Mouse (Mus musculus): Measurements from ENCODE around the gene Zzef1. TPM values are rescaled to one million over a fixed set of nuclear protein-coding genes. Genes with fewer than 3 reads are reported as not detected.

The Zzef1 gene
- total RNA-seq, 4 experiments from 2014 or later = 10.8 to 13.0 (median 11.8) TPM

DNA sequence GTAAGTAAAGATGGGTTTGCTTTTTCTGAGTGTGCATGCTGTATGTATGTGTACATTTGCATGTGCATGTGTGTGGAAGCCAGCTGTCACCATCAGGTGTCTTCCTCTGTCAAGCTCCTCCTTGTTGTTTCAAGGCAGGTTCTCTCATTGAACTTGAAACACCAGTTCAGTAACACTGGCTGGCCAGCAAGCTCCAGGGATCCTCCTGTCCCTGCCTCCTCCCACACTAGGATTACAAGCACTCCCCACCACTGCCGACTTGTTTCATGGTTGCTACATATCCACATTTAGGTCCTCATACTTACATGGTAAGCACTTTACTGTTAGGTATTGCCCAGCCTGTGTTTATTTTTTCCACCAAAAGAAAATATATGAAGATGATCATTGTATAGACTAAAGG lies 96.6 kb downstream of the Zzef1 start:
- DNase-seq (ENCODE audit: low spot score in 2 of 2) = no peak

DNA sequence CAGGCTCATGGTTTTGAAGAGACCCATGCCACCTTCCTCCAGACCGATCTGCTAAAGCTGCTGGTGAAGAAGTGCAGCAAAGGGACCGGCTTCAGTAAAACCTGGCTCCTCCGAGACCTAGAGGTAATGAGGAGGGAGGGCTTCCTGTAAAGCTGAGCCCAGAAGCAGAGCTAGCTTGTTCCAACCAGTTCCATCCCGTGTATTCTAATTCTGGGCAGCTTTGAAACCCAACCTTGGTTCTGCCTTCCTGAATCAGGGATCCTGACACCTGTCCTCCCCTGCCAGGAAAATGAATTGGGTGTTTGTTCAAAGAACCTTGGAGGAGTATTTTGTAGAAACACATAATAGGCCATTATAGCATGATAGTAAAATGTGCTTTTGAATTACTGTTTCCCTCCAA lies 112.4 kb downstream of the Zzef1 start:
- no peak for DNase-seq (ENCODE audit: low spot score in 2 of 2)

DNA sequence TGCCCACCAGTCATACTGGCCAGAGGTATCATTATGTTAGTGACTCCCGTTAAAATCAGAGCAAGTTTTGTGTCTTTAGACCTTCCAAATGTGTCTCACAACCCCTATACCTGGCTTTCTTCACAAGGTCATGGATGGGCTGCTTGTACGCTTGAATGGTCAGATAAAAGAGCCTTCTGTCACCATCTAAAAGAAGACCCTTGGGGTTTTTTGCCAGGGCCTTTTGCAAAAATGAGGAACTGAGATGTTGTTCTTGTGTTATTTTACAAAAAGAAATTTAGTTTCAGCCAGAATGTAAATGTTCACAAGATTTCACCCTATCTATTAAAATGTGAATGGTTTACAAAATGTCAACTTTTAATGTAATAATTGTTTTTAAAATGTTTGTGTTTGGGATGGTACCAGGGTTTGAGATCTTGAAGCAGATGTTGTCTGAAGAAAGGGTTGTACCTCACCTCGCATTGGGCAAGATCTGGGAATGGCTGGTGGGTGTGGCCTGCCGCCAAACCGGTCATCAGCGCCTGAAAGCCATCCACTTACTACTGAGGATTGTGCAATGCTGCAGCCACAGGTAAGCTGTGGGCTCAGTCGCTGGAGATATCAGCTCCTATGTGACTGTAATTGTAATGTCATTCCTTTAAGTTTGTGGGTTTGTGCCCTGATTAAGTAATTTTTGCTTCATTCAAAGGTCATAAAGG lies 121.4 kb downstream of the Zzef1 start:
- no peak for DNase-seq (ENCODE audit: low spot score in 2 of 2)

DNA sequence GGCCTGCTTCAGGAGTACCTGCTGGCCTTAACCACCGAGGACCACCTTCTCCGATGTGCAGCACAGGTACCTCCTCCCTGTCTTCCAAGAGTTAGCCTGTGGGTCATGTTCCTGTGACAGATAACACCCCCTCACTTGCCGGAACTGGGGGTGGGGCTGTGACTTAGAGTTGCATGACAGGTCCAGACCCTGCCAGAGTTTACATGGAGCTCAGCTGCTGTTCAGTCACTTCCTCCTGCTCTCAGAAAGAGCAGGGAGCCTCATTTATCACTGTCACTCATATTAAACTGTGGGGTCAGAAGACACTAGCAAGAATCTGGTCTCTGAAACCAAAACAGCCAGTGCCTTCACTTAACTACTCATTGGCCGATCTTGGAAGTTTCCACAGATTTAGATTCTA lies 127.1 kb downstream of the Zzef1 start:
- DNase-seq (ENCODE audit: low spot score in 2 of 2) = no peak

DNA sequence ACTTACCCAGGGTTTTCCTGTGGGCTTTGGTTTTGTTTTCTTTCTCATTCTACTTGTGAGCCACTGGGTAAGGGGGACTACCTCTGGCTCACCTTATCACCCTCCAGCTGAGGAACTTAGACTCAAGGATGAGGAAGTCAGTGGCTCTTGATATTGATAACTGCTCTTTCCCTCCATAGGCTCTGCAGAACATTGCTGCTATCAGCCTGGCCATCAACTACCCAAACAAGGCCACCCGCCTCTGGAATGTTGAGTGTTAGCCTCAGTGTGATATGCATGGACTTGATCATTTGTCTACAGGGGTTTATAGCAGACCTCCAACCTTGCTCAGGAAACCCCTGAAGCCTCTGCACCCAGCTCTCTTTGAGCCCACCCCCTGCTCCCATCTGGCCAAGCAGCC lies 128.4 kb downstream of the Zzef1 start:
- no peak for DNase-seq (ENCODE audit: low spot score in 2 of 2)

DNA sequence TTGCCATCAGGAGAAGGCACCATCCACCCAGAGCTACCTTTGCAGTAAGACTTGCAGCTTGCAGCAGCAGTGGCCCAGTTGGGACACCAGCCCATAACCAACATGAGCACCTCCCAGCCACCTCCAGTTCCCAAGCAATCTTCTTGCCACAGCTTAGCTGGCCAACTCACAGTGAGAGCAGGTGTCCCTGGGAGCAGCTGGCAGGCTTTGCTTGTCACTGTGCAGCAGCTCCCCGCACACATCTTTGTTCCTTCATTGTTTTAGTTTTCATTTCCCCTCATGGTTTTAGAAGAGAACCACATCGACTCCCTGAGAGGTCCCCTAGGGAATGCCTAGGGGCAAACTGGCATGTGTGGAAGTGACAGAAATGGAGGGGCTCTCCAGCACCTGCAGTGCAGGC lies 129.0 kb downstream of the Zzef1 start:
- no peak for DNase-seq (ENCODE audit: low spot score in 2 of 2)

DNA sequence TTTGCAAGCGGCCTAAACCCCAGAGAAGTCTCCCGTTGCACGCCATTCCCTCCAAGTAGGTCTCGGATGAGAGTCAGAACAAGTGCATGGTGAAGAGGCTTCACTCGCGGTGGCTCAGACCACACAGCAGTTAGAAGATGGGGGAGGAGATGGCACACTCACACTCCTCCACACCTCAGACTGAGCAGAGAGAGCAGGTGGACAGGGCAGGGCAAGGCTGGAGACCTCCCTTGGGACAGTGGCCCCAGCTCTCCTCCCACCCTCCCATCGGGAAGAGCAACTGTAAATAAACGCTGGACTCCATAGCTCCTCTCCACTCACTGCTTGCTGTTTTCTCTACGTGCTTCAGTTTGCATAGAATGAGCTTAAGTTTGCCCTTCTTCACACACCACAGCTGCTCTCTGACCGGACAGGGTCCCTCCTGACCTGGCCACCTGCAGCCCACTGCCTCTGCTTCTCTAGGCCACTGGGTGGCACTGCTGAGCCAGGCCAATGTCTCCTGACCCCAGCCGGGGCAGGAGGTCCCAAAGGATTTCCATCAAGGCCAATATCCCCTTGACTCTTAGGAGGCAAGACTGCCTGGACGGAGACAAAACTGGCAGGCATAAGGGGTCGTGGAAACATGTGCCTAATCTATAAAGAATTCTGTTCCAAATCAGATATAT lies 130.3 kb downstream of the Zzef1 start:
- DNase-seq (ENCODE audit: low spot score in 2 of 2) = peak in 1 of 2 experiments; percentile 35

DNA sequence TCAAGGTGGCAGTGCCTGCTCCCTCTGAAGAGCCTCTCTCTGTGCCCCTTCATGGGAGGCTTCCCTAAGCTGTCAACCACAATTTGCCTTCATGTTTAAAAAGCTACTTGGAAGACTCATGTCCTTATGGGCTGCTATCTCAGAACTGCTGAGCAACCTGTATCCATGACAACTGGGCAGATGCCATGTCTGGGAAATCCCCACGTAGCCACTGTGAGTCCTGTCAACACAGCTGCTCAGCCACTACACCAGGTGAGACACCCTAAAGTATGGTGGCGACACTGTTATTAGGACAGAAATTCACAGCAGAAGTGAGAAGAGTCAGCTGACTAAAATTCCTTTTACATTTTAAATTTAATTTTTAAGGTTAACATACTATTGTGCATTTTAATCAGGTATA lies 132.5 kb downstream of the Zzef1 start:
- no peak for DNase-seq (ENCODE audit: low spot score in 2 of 2)

DNA sequence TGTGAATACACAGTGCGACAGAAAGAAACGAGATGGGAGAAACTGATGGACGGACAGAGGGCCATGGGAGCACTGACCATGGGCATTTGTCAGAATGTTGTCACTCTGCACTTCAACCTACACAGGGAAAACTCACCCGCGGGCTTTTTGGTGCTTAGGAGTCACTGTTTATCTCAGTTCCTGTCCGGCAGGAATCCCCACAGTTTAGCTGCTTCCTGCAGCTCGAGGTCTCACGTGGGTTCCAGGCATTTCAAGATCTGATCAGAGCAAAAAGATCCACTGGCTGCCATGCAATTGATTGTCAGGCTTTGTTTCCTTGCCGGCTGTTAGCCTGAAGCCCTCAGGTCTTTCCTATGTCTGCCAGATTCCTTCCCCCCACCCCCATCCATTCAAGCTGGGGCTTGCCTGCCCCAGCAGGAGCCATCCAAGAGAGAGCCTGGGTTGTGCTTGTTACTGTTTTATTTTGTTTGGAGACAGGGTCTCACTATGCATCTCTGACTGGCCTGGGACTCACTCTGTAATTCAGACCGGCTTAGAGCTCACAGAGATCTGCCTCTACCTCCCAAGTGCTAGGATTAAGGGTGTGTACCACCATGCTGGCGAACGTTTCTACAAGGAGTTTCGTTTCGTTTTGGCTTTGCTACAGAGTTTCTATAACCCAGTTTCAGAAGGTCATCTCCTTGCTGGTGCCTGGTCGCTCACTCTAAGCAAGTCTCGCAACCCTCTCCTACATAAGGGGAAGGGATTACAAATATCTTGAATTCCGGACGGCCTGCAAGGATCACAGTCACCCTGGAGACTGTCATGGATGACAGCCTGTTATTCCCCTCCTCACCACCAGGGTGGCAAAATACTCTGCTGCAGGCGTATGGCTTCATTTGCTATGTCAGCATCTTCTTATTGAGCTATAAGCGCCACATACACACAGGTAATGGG lies 144.4 kb downstream of the Zzef1 start:
- no peak for DNase-seq (ENCODE audit: low spot score in 2 of 2)

DNA sequence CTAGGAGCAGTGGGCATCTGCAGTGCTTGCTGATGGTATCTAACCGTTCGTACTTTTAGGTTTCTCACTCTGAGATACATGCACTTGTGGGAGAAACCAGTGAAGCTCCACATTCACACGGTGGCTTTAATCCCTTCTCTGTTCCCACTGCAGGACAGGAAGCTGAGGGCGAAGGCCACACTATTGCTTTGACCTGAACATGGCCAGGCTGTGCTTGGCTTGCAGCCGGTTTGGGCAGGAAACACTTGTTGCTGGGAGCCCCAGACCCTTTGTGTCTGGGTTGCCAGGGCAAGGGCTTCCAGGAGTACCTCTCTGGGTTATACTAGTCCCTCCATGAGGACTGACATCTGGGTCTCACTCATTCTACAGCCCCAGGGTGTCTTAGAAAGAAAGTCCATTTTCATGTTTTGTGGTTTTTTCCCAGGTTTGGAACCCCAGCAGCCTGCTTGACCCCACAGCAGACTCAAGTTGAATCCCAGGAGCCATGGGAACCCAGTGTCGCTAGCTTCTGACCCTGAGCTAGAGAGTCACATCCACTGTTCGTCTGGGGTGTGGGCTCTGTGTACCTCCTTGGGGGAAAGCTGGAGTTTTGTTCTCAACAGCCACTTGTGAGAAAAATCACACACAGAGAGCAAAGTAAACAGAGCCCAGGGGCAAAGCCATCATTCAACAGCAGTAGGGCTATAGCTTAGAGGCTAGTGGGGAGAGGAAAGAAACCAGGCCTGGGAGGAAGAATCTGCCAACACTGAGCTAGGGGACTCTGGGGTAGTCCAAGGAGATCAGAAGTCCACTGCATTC lies 149.2 kb downstream of the Zzef1 start:
- no peak for DNase-seq (ENCODE audit: low spot score in 2 of 2)

DNA sequence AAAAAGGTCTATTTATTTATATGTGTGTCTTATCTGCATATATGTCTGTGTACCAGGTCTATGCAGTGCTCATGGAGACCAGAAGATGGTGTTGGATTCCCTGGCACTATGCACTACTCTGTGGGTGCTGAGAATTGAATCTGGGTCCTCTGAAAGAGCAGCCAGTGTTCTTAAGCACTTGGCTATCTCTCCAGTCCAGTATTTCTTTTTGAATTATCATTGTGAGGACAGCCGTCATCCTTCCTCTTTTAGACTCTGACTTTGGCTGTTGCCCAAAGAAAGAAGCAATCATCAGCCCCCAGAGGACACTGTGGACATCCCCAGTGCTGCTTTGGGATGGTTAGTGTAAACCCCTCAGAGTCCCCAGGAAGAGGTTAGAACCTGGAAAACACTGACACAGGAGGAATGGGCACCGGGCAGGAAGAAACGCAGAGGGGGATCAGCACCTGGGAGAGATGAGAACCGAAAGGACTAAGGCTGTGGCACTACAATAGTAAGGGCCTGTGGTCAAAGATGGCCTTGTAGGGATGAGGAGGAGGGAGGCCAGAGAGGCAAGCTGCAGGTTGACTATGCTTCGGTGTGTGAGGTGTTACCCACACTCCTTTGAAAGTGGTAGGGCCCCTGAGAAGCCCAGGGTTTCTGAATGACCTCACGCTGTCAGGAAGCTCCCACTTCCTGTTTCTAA lies 150.0 kb downstream of the Zzef1 start:
- DNase-seq (ENCODE audit: low spot score in 2 of 2) = no peak

DNA sequence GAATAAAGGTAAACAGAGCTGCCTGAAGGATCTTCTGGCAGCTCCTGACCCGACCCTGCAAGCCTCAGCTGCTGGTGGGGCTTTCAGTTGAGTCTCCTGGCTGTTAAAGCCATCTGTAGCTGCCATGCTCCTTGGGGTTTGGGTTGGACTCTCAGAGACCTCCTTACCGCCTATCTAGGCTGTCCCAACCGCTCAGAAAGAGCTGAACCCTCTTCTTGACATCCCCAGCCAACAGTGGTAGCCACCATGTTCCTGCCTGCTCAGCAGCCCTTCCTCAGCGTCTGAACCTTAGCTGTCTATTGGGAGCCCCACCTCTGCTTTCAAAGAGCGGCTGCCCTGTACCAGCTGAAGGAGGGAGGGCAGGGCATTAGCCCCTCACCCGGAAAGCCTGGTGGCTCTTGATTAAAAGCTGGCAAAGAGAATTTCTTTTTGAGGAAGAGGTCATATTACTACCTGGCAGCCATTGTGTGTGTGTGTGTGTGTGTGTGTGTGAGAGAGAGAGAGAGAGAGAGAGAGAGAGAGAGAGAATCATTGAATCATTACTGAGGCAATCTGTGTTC lies 150.6 kb downstream of the Zzef1 start:
- DNase-seq (ENCODE audit: low spot score in 2 of 2) = no peak

DNA sequence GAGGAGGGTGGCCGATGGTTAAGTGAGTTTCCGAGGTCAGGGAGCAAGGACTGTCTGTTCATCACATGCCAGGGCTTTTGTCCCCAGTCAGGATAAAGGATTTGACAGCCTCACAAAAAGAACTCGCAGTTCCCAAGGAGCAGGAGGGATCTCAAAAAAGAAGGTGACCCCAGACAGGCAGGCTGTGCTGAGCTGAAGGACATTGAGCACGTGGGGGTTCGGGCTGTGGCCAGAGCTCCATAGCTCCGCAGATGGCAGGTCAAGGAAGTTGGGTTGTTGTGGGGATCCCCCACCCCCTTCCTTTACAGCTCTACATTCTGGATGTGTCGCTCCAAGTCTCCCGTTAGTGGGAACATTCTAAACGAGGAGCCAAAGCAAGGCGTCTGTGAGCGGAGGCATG lies 151.8 kb downstream of the Zzef1 start:
- no peak for DNase-seq (ENCODE audit: low spot score in 2 of 2)

DNA sequence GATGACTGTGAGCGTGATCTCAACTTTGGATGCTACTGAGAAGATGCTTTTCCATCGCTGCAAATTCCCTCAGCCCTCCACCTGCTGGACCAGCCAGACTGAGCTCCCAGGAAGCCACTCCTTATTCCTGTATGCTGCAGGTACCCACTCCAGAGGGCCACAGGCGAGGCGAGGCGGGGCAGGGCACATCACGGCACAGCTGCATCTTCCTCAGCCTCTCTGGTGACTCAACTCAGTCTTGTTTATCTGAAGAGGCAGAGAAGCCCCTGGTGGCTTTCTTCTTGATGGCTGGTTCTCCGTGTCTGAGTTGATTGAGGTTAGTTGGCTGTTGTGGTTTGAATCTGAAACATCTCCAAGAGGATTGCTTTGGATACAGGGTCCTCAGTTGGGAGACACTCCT lies 152.2 kb downstream of the Zzef1 start:
- DNase-seq (ENCODE audit: low spot score in 2 of 2) = no peak

DNA sequence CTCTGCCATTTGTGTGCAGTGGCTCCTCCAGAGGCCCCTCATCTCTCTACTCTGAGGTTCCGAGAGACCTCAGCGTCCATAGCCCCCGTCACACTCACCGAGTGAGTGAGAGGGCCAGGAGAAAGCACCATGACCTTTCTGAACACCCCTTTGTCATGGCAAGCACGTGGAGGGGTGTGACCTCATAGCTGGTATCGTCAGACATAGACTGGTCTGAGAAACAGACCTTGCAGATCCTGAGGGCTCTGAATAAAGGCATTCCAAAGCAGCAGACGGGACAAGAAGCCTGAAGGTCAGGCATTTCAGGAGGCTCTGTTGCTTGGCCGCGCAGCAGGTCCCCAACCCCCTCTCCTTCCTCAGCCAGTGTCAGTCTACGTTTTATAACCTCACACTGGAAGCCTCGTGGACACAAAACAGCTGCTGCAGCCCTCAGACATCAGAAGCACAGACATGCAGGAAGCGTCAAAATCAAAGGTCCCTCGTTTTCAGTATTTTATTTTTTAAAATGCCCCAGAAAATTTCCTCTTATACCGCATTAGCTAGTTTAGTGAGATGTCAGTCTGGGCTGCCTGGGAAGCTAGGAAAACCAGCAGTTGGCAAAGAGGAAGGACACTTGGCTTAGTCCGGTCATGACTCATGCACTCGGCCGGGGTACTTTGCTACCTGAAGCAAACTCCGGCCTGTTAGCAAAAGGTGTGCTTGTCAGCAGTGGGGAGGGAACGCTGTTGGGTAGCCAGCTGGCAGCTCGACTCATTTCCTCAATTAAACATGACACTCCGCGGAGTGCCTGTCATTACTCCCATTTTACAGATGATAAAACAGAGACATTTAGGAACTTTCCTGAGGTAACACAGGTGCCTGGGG lies 155.3 kb downstream of the Zzef1 start:
- no peak for DNase-seq (ENCODE audit: low spot score in 2 of 2)

DNA sequence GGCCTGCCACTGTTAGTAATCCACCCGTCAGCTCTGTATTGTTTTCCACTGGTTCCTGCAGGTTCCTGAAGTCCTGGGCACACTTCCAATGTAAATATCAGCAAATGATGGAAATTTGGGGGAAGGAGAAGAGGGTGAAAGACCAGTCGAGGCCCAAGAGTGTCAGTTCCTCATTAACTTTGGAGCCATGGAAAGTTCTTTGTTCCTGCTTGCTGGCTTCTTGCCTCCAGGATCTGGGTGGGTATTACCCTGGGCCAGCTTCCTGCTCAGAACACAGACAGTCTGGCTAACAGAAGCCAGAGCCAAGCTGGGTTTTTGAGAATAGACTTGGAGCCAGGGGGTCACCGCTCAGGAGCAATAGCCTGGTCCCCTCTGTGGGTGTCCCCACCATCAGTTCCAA lies 156.2 kb downstream of the Zzef1 start:
- DNase-seq (ENCODE audit: low spot score in 2 of 2) = no peak

DNA sequence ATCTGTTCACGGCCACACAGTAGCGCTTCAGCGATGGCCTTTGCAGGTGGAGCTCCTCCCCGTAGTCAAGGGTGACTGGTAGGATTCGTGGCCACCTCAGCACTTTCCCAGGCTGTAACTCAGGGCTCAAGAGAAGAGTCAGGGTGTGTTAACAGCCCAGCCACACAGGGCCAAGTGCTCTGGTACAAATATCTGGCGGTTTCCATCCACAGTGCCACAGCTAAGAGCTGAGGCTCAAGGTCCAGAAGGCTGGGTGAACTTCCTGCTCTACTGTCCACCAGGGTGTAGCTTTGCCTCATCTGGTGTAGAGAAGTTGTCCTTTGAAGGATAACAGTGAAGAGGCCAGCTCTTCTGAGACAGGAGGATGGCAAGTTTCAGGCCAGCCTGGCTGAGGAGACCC lies 156.7 kb downstream of the Zzef1 start:
- no peak for DNase-seq (ENCODE audit: low spot score in 2 of 2)

DNA sequence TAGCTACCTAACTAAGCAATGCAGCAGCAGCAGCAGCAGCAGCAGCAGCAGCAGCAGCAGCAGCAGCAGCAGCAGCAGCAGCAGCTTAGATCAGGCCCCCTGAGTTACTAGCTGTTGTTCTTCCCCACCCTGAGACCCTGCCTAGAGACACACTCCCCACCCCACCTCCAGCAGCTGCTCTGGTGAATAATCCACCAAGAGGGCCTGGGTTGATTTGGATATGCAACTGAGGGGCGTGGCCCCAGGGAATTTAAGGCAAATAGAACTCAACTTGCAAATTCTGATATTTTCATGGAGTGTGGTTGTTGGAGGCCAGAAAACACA lies 157.1 kb downstream of the Zzef1 start:
- no peak for DNase-seq (ENCODE audit: low spot score in 2 of 2)

DNA sequence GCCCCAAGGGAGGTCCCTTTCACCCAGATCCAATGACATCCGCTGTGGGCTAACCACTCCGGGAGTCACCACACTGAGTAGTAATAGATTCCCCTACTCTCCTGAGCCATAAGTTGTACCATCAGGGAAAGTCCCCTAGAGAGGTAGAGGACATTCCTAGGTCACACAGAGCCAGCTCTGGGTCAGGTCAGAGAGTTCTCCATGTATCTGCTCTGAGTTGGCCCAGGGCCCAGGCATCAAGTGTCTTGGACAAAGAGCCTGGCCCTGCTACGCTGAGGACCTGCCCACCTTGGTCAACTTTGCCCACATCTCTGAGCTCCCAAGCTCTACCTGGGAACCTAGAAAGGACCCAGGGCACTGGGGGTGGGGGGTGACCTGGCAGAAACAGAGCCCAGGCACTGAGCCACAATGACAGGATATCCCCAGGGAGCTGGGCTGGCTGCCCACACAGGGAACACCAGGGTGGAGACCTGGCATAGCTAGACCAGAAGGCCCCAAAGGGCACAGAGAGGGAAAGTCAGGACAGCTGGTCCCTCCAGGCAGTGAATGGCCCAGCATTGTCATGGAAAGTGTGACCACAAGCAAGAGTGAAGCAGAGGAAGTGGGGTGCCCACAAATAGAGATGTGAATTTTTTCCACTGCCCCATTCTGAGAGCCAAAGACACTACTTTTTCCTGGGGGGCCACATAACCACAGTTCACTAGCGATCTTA lies 157.6 kb downstream of the Zzef1 start:
- peak in 1 of 2 experiments; percentile 32 for DNase-seq (ENCODE audit: low spot score in 2 of 2)

All from gastrocnemius, adult 8-10 months (tissue).